Mouse (Mus musculus) cortical plate, adult 2 months (tissue): ENCODE data around the gene Zc3h12d.

Experiments
- CTCF ChIP-seq: fragments of 200-500 bp; IDR thresholded peaks from 2 replicates; pipeline ENCODE4 v1.5.1; 2011; ENCODE audit warnings: mild to moderate bottlenecking, control low read depth, low read length; ENCODE audit not compliant: insufficient read depth; ENCODE audit errors: extremely low read depth
- POLR2A ChIP-seq: fragments of 200-500 bp; IDR thresholded peaks from 2 replicates; pipeline ENCODE4 v1.6.1; 2011; ENCODE audit warnings: mild to moderate bottlenecking, low read length, control low read depth; ENCODE audit not compliant: insufficient read depth; ENCODE audit errors: extremely low read depth

DNA sequence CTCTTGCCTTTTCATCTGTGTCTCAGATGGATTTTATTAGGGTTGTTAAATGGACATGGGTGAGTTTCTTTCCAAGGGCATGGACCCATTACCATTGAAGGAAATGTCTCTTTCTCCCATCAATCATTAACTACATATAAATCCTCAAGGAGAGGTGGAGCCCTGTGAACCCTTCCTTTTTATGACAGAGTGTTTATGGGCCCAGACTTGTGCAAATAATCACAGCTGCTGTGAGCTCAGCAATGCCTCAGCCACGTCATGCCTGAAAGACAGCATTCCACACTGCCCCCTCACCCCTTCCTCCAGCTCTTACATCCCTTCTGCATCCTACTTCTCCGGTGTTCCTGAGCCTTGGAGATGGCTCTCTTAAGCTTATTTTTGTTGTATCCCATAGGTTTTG, 45.0 kb upstream of the Zc3h12d start:
- TF ChIP-seq CTCF = no peak
- TF ChIP-seq POLR2A = no peak
